Mouse (Mus musculus) stomach, embryonic 14.5 days (tissue): Measurements from ENCODE around the gene Gm21985. TPM values are rescaled to one million over a fixed set of nuclear protein-coding genes. Genes with fewer than 3 reads are reported as not detected.

ENCODE experiments used
- ATAC-seq: fragments of 200-750 bp; cut with Nextera tagmentation; 2 replicates; pipeline ENCODE4 v1.8.0; 2017; ENCODE audit warnings: low read depth, moderate TSS enrichment; ENCODE audit not compliant: insufficient number of reproducible peaks, insufficient read depth, low FRiP score
- H3K27ac ChIP-seq: fragments of 300-500 bp; sonication (generic); 2 replicates; pipeline ENCODE4 v1.5.1; 2014; ENCODE audit warnings: mild to moderate bottlenecking, low read length, moderate library complexity, mixed read lengths
- H3K27me3 ChIP-seq: fragments of 300-500 bp; sonication (generic); 2 replicates; pipeline ENCODE4 v1.6.1; 2014; ENCODE audit warnings: low read length, control low read depth, mixed read lengths; ENCODE audit not compliant: control insufficient read depth, insufficient read depth
- H3K36me3 ChIP-seq: fragments of 300-500 bp; sonication (generic); 2 replicates; pipeline ENCODE4 v1.6.1; 2014; ENCODE audit warnings: mild to moderate bottlenecking, control low read depth, low read length, moderate library complexity, mixed read lengths; ENCODE audit not compliant: control insufficient read depth, insufficient read depth
- H3K4me1 ChIP-seq: fragments of 300-500 bp; sonication (generic); 2 replicates; pipeline ENCODE4 v1.6.1; 2014; ENCODE audit warnings: low read length, control low read depth, mixed read lengths; ENCODE audit not compliant: control insufficient read depth, insufficient read depth
- H3K4me2 ChIP-seq: fragments of 300-500 bp; sonication (generic); replicated peaks from 2 replicates; pipeline ENCODE4 v1.6.1; 2014; ENCODE audit warnings: low read depth, low read length, control low read depth
- H3K4me3 ChIP-seq: fragments of 300-500 bp; sonication (generic); 2 replicates; pipeline ENCODE4 v1.5.1; 2014; ENCODE audit warnings: low read depth, low read length, control low read depth
- H3K9ac ChIP-seq: fragments of 300-500 bp; sonication (generic); replicated peaks from 2 replicates; pipeline ENCODE4 v1.6.1; 2014; ENCODE audit warnings: low read depth, mild to moderate bottlenecking, control low read depth, low read length, moderate library complexity, mixed read lengths
- H3K9me3 ChIP-seq: fragments of 300-500 bp; sonication (generic); 2 replicates; pipeline ENCODE4 v1.6.1; 2016; ENCODE audit warnings: low read depth, low read length, control low read depth; ENCODE audit not compliant: control insufficient read depth
- WGBS: fragments of 180-500 bp; shearing (Covaris S2); extraction: QIAGEN DNeasy Blood & Tissue Kit; methylation state at CpG from one replicate; pipeline ENCODE4 v1.1.7; 2014; 5-methylcytosine and 5-hydroxymethylcytosine counted together
- polyA plus RNA-seq: library from polyadenylated mRNA; unstranded; fragments of >200 nt; fragmentation: Nextera tagmentation; extraction: Ambion mirVana; gene quantifications from 2 replicates; pipeline ENCODE4 v1.2.1, GENCODE M21; 2014

Gene Gm21985
- polyA plus RNA-seq: not detected in 2 replicates

DNA sequence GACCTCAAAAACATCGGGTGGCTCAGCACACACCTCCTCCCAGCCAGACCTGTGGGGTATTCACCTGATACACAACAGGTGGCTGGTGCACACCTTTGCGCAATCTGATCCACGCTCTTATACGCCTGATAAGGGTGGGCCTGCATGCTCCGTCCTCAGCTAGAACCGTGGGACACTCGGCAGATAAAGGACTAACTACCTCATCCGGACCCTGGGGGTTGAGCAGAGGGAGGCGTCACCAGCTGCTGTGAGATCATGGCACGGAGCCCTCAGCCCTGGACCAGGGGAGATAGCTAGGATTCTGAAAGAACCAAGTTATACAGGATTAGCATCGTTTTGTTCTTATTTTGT, at the start of gene Gm21985:
Gene Gm21985 (plus strand): TSS at position 73 of the 351 bp plus-strand sequence.
- under 1% methylated on average over 11 of the region's 11 CpGs for WGBS
- H3K27ac ChIP-seq: peak within 1 kb of the TSS; percentile 85
- H3K9me3 ChIP-seq: no peaks in the 10 kb centered on the region
- peak; percentile 12; the same call in 1 of the 2 replicates for ATAC-seq
- no peaks in the 10 kb centered on the region for H3K36me3 ChIP-seq
- H3K27me3 ChIP-seq: no peaks in the 10 kb centered on the region
- peaks cover 12% of the 10 kb centered on the region for H3K4me1 ChIP-seq
- H3K9ac ChIP-seq: peak within 1 kb of the TSS; percentile 56
- H3K4me3 ChIP-seq: peak within 1 kb of the TSS; percentile 65
- peak within 1 kb of the TSS; percentile 74 for H3K4me2 ChIP-seq

DNA sequence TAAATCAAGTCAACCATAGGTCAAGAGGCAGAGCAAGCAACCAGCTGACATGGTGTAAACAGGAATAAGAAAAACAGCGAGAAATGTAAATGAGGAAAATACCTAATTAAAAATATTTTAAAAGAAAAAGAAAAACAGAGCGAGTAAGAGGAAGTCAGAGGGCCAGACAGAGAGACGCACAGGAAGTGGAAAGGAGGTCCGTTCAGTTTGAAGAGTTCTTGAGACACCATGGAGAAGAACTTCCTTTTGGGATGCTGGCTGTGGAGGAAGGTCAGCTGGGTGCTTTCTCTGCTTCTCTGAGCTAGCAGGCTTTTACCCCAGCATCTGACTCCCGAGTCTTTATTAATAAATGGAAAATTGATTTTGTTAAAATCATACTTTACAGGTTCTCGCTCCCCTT, 48.5 kb upstream of the Gm21985 start:
- no peak overlapping the region for H3K4me3 ChIP-seq
- no peaks in the 10 kb centered on the region for H3K9me3 ChIP-seq
- WGBS: 70% methylated on average over 6 of the region's 6 CpGs
- no peaks in the 10 kb centered on the region for H3K36me3 ChIP-seq
- no peak for ATAC-seq
- H3K4me2 ChIP-seq: no peak overlapping the region
- H3K4me1 ChIP-seq: no peaks in the 10 kb centered on the region
- H3K27ac ChIP-seq: no peak overlapping the region
- no peak overlapping the region for H3K9ac ChIP-seq
- no peaks in the 10 kb centered on the region for H3K27me3 ChIP-seq

DNA sequence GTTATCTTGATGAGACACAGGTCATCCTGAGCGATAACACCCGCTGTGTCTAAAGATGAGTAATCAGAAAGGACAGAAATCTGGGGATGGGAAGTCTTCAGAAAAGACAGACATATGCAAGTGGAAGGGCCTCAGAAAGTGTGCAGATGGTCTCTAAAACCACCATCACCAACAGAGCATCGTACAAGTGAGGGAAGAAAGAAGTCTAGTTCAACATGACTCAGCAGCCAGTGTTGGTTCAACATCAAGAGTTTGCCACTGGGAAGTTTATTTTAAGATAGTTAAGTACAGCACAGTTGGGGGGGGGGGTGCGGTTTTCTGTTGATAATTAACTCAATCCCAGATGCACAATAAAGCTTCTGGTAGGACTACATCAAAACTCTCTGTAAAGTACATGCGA, 45.2 kb upstream of the Gm21985 start:
- Histone ChIP-seq H3K4me1 (no peaks in the 10 kb centered on the region), H3K9me3 (no peaks in the 10 kb centered on the region), H3K27ac (no peak overlapping the region), H3K9ac (no peak overlapping the region), H3K4me2 (no peak overlapping the region), H3K4me3 (no peak overlapping the region), H3K27me3 (no peaks in the 10 kb centered on the region), H3K36me3 (no peaks in the 10 kb centered on the region)
- WGBS: 86% methylated on average over 5 of the region's 5 CpGs
- no peak for ATAC-seq

DNA sequence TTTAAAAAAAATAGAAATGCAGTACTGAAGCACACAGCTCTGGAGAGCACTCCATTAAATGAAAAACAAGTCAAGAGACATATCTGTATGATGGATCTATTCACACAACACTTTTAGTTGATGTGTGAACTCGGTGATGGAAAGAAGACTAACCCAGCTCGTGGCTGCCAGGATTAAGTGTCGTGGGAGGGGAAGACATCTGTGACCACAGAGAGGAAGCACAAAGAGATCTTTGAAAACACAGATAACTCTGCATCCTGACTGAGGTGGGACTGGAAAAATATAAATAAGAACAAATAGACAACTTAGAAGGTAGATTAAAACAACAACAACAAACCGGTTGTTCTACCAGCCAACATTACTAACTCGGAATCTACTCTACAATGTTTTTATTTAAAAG, 43.5 kb upstream of the Gm21985 start:
- no peaks in the 10 kb centered on the region for H3K27me3 ChIP-seq
- H3K4me1 ChIP-seq: no peaks in the 10 kb centered on the region
- no peak overlapping the region for H3K27ac ChIP-seq
- WGBS: 62% methylated on average over 5 of the region's 5 CpGs
- H3K36me3 ChIP-seq: no peaks in the 10 kb centered on the region
- ATAC-seq: no peak
- no peak overlapping the region for H3K4me3 ChIP-seq
- H3K9ac ChIP-seq: no peak overlapping the region
- no peaks in the 10 kb centered on the region for H3K9me3 ChIP-seq
- no peak overlapping the region for H3K4me2 ChIP-seq

DNA sequence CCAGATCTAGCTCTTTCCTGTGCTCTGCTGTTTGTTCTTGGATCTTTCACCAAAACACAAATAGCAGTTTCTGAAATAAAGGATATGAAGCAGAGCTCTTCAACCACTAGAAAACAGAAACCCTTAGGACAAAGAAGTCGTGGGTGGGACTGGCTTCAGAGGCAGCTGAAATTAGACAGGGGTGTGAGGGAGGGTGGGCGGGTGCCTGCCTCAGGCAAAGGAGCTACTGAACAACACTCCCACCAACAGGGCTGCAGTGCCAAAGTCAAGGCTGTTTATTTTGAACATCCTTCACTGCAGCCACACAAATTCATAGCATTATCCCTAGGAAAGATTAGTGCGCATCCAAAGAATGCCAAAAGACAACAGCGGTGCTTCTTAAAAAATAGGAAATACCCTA, 41.8 kb upstream of the Gm21985 start:
- no peaks in the 10 kb centered on the region for H3K9me3 ChIP-seq
- no peaks in the 10 kb centered on the region for H3K36me3 ChIP-seq
- no peak overlapping the region for H3K27ac ChIP-seq
- H3K4me2 ChIP-seq: no peak overlapping the region
- H3K27me3 ChIP-seq: no peaks in the 10 kb centered on the region
- ATAC-seq: no peak
- no peak overlapping the region for H3K9ac ChIP-seq
- no peaks in the 10 kb centered on the region for H3K4me1 ChIP-seq
- WGBS: 51% methylated on average over 4 of the region's 4 CpGs
- no peak overlapping the region for H3K4me3 ChIP-seq

DNA sequence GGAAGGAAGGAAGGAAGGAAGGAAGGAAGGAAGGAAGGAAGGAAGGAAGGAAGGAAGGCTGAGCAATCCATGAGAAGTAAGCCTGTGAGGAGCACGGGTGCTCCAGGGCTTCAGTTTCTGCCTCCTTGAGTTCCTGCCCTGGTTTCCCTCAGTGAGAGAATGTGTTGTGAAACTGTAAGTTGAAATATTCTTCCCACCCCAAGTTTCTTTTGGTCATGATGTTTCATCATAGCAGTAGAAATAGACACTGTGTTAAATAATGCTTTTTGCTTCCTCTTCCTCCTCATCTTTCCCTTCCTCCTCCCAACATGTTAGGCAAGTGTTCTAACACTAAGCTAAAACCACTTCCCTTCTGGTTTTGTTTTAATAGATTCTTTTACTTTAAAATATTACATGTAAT, 33.5 kb upstream of the Gm21985 start:
- H3K9me3 ChIP-seq: no peaks in the 10 kb centered on the region
- no peaks in the 10 kb centered on the region for H3K4me1 ChIP-seq
- no peak overlapping the region for H3K4me2 ChIP-seq
- no peaks in the 10 kb centered on the region for H3K27me3 ChIP-seq
- no peak for ATAC-seq
- WGBS: 84% methylated on average over 1 of the region's 1 CpGs
- H3K4me3 ChIP-seq: no peak overlapping the region
- no peak overlapping the region for H3K9ac ChIP-seq
- no peaks in the 10 kb centered on the region for H3K36me3 ChIP-seq
- H3K27ac ChIP-seq: no peak overlapping the region

DNA sequence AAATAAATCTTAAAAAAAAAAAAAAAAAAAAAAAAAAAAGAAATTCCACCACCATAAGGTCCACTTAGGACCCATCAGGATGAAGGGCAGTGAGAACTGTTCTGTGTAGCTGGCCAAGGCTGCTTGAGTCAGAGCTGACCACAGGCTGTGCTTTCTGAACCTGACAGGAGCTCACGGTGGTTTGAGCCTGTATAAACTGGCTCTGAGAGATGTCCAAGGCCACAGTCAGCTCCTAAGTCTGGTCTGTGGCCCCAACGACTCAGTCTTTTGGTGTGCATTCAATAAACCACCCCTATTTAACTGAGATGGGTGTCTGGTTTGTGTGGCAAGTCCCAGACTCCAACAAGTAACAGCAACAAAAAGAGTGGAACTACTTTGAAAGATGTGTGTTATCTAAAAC, 29.5 kb upstream of the Gm21985 start:
- no peak for ATAC-seq
- WGBS: 85% methylated on average over 2 of the region's 2 CpGs

DNA sequence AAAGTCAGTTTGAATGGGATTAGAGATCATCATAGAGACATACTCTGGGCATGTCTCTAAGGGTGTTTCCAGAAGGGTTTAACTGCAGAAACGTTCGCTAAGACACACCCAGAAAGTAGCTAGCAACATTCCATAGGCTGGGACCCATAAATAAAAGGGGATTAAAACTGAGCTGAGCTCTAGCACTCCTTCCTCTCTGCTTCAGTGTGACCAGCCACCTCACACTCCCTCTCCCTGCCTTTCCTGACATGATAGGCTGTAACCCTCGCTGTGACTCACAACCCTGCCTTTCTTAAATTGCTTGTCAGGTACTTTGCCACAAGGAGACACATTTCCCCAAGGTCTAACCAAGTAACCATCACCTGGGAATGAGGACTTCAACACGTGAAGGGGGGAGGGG, 28.1 kb upstream of the Gm21985 start:
- no peak for ATAC-seq
- H3K4me3 ChIP-seq: no peak overlapping the region
- no peaks in the 10 kb centered on the region for H3K9me3 ChIP-seq
- H3K27me3 ChIP-seq: no peaks in the 10 kb centered on the region
- no peaks in the 10 kb centered on the region; the same call in 1 of the 2 replicates for H3K4me1 ChIP-seq
- WGBS: 8% methylated on average over 4 of the region's 4 CpGs
- no peak overlapping the region; the same call in 1 of the 2 replicates for H3K4me2 ChIP-seq
- H3K36me3 ChIP-seq: no peaks in the 10 kb centered on the region
- no peak overlapping the region for H3K27ac ChIP-seq
- no peak overlapping the region for H3K9ac ChIP-seq

More for the DNA sequence above, 29.5 kb upstream of the Gm21985 start:
- Histone ChIP-seq H3K4me1 (no peaks in the 10 kb centered on the region; the same call in 1 of the 2 replicates), H3K4me2 (no peak overlapping the region), H3K27ac (no peak overlapping the region), H3K9me3 (no peaks in the 10 kb centered on the region), H3K9ac (no peak overlapping the region), H3K4me3 (no peak overlapping the region), H3K27me3 (no peaks in the 10 kb centered on the region), H3K36me3 (no peaks in the 10 kb centered on the region)

DNA sequence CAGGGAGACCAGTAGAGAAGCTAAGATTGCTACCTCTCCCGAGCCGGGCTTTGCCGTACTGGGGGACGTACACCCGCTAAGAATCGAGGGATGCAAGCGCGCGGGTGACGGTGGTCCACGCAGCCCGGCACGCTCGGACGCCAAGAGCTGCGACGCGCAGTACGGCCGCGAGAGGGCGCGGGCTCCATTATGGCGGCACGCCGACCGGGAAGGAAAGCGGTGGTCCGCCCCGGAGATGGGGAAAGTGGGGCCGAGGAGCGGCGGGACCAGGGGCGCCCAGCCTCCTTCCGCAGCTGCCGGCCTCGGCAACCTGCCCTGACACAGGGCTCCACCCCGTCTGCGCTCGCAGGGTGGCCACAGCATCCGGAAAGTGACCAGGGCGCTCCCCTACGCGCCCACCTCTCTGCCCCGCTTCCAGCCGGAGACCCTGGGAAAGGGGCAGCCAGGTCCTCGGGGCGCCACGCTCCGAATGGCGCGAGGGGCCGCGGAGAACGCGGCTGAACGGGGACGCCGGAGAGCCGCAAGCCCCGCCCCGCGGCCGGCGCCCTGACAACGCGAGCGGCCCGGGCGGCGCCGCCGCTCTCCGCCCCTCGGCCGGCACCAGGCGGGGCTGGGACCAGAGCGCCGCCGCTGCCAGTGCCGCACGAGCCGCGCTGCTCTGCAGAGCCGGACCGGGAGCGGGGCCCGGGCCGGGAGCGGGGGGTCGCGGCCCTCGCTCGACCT, 26.7 kb upstream of the Gm21985 start, which contains the start of gene Lpcat4:
Gene Lpcat4 (plus strand): TSS at position 257 of the 723 bp plus-strand sequence.
- peak within 1 kb of the TSS; percentile 73 for H3K4me3 ChIP-seq
- H3K27me3 ChIP-seq: no peaks in the 10 kb centered on the region
- H3K4me1 ChIP-seq: no peaks in the 10 kb centered on the region; the same call in 1 of the 2 replicates
- peak; percentile 85 for ATAC-seq
- H3K4me2 ChIP-seq: peak within 1 kb of the TSS; percentile 86
- peak within 1 kb of the TSS; percentile 95 for H3K27ac ChIP-seq
- WGBS: under 1% methylated on average over 86 of the region's 94 CpGs
- peaks cover under 1% of the 10 kb centered on the region; the same call in 1 of the 2 replicates for H3K36me3 ChIP-seq
- H3K9ac ChIP-seq: peak within 1 kb of the TSS; percentile 65; the same call in 1 of the 2 replicates
- H3K9me3 ChIP-seq: no peaks in the 10 kb centered on the region
